Mouse (Mus musculus) CD4-positive helper T cell, adult 2 months (primary cell): ENCODE results near the gene Hes6.

ENCODE experiments used
- DNase-seq: peaks from one replicate; pipeline ENCODE4 v3.0.0-alpha.2; 2012; ENCODE audit warnings: low read depth, missing footprints, low spot score

Gene Hes6

DNA sequence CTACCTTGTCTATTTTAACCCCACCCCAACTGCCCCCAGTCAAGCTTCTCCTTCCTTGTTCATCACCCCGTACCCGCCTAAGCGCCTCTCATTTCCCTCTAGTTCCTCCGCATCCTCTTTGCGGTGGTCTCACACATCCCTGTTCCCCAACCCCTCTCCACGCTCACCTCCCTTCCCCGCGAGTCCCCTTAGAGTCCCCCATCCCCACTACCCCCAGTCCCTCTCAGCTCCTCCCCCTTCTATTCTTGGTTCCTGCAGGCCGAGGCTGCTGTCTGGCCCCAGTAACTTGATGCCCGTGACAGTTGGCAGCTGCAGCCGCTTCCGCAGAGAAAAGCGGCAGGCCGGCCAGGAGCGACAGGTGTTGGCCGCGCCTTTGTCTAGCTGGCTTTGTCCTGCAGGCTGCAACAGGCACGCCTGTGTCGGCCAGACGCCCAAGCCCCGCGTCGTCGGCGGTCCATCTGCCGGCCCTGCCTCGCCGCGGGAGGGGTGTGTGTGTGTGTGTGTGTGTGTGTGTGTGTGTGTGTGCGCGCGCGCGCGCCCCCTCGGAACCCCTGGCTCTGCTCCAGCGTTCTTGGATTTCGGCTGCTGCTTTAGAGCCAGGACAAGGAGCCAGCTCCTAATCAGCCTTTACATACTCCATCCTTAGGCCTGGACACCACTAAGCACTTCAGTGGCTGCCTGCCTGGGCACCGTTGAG is at the start of gene Hes6:
Hes6 (minus strand) TSS at position 141 of the 697 bp plus-strand sequence.
- peak; percentile 52 for DNase-seq

DNA sequence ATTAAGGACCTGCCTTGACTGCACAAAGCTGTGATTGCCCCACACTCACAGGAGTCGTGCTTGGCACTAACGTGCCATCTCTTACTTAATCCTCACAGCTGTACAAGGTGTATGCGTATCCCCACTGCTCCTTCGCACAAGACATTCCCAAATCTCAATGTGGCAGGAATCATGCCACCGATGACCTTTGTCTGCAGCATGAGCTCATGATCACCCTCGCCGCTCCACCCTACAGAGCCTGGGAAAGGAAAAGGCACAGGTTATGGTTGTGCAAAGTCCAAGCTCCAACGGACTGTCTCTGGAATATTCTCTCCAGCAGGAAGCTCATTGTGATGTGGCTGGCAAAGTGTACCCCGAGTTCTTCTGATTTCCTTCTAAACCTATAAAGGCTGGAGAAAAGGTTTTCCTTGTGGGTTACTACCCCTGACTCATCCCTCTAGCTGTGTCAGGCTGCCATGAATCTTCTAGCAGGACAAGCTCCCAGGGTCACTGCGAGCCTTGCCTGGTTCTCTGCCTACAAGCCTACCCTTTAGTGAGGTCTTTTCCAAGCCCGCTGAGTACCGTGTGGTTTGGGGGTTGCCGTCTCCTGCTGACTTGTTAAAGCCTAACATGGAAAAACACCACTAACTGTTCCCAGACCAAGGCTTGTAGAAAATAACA is 49.6 kb upstream of the Hes6 start:
- no peak for DNase-seq

DNA sequence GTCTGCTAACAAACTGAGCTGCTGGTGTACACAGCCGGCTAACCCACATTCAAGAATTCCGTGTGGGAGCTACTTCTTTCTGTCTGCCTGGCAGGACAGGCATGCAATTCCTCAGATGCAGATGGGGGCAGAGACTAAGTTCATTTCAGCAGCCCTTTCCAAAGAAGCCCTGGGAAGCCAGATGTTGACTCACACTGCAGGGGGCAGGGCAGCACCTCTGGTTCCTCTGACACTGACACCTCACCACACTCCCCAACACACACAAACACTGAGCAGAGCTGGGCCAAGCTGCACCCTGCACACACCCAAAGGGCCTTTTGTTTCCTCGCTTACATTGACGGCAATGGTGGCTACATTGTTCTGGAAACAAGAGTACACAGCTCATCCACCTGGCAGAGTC is 46.7 kb upstream of the Hes6 start:
- DNase-seq, result no peak

DNA sequence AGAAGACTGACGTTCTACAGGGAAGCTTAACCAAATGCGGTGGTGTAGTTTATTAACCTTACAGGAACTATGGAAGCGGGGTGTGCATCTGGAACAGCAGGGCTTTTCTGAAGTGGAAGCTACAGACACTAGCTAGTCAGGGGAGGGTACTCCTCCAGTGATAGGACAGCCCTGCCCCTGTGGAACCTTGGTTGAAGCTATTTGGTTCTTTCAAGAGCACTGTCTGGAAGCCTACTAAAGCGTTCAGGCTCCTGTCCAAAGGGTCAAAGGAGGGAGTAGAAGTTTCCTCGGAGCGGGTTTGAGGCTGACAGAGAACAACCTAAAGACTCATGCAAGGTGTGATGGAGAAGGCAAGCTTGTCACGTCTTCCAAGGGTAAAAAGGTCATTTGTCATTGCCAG is 46.2 kb upstream of the Hes6 start:
- DNase-seq, result no peak

DNA sequence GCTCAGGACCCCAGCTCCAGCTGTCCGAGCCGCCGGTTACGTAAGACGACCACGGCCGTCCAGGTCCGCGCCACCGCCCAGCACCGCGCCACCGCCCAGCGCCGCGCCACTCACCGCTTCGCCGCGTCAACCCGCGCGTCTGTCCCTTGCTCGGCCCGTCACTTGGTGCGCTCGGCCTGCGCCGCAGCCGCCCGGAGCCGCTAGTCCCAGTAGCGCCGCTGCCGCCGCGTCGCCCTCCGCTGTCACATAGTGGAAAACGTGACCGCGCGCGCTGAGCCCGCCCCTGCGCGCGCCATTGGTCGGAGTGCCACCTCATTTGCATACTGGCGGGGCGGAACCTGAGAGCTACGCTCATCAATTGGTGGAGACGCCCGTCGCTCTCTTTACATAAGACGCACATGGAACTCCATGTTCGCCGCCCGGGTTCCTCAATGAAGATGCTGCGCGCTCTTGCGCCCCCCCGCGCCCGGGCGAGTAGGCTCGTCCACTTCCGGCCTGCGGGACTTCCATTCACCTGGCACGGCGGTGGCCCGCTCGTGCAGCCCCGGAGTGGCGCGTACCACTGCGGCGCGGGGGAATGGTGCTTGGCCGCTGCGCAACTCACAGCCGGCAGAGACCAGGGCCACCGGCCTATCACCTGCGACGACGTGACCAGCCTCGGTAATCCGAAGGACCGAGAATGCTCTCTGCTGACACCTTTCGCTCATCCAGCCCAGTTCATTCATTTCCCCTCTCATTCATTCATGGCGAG is 45.4 kb upstream of the Hes6 start, which contains the start of gene Per2:
Per2 (minus strand) TSS at position 266 of the 751 bp plus-strand sequence.
- peak; percentile 100 for DNase-seq

DNA sequence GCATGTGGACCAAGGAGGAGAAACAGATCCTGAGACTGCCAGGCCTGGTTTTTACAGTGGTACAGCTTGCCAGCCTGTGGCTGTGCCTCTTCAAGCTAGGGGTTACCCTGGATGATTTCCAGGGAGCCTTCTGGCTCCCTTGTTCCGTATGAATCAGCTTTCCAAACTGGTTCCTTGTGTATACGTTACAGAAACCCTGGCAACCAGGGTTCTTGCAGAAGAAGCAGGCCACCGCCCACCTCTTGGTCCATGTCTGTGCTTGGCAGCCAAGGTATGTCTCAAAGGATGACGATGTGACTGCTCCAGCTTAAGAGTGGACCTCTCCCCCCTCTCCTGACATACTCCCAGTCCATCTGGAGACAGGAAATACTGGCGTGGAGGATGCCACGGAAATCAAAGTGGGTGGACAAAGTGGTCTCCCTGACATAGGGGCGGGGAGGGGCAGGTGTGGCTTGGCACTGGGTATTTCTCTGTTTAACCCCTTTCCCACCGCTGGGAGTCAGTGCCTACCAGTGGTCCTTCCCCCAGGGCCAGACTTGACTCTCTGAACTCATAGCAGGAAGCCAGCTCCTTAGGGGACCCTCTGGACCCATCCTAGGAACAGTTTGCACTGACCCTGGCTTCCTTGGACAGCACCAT is 44.5 kb upstream of the Hes6 start:
- peak; percentile 20 for DNase-seq

DNA sequence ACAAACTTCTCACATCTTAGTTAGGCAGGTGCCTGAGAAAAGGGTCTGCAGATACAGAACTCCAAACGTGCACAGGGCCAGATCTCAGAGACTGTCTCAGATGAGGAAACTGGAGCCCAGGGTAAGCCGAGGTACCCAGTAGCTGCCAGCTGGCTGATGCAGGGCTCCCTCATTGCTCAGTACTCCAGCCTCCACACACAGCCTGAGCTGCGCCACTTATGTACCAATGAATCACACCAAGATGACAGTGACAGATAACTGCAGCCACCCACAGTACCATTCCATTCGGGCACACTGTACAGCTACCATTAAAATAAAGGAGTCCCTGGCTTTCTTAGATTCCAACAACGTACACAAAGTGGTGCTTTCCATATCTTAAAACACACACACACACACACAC is 43.9 kb upstream of the Hes6 start:
- DNase-seq, result no peak

DNA sequence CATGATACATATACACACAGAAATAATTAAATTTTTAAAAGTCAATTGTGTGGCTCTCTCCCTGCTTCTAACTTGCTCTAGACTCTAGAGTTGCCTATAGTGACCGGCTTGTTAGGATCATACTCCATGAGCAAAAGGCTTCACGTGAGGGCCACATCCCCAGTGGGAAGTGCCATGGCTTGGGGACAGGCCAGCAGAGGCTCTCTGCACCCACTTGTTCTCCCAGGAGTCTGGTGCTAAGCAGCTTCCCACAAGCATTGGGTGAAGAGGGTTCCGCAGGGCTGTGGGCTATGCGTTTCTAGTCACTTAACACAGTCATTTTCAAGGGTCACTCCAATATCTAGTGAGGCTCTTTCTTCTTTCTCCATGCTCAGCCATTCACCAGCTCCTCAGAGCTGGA is 43.3 kb upstream of the Hes6 start:
- no peak for DNase-seq

DNA sequence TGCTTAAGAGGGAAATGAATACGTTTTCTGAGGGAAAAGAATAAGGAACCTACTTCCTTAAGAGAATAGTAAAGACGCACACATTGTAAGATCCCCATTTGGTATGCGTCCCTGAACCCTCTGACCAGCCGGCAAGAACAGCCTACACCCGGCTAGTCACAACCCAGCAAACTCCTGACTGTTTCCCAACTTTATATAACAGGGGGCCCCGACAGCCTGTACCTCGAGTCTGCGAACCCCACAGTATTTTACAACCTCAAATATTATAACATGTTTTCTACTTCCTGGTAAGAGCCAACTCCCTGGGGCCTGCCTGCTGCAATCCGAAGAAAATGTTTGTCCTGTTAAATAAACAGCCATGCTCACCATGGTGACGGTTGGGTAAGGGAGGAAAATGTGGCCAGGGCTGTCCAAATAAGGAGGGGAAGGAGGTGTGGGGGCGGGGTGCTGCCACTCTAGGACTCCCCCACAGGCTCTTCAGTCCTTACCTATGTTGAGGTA is 42.5 kb upstream of the Hes6 start:
- DNase-seq, result peak; percentile 25

DNA sequence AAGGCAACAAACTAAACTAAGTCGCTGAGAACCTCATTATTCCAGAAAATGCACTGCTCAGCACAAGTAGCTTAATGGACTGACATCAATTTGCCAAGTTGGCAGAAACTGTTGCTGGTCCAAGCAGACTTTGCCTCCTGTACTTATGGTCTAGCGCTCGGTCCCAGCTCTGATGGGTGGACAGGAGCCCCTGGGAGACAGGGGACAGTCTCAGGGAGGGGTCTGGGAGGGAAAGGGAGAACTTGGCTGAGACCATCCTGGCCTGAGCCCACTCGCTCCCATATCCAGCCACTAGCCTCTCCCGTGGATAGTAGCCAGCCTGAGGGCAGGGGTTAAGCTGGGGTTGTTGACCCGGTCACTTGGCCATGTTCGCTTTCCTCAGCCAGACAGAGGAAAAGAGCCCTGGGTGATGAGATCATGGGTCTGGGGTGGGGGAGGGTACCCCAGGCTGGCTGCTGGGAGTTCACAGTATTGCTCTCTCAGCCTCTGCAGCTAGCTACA is 41.9 kb upstream of the Hes6 start:
- no peak for DNase-seq

DNA sequence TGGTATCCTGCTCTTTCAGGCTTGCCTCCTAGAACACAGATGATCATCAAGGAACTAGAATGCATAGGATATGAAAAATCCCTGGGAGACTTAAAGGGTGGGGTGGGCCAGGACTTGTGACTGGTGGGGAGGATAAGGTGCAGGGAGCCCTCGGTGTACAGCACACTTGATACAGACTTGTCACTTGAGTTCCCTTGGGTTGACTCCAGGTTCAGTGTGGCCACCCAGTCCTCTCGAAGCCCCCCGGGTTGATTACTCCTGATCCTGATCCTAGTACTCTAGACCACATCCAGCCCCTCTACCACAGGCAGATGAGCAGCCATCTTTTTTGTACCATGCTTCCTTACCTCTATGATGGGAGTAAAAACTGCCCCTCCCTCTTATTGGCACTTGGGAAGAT is 41.1 kb upstream of the Hes6 start:
- no peak for DNase-seq

DNA sequence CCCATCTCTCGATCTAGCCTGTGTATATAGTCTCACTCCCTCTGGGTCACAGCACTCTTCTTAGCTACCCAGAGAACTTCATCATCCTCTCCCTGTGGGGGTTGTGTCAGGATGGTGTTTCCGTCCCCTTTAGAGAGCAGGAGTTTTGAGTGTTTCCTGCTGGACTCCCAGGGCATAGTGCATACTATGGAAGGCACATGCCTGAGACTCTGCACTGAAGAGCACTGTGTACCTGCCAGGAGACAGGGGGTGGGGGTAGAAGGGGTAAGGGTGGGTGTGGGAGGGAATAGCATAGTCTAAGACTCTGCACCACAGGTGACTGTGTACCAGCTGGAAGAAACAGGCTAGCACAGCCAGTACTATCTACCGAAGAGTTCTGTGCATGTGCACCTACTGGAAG is 40.5 kb upstream of the Hes6 start:
- no peak for DNase-seq

DNA sequence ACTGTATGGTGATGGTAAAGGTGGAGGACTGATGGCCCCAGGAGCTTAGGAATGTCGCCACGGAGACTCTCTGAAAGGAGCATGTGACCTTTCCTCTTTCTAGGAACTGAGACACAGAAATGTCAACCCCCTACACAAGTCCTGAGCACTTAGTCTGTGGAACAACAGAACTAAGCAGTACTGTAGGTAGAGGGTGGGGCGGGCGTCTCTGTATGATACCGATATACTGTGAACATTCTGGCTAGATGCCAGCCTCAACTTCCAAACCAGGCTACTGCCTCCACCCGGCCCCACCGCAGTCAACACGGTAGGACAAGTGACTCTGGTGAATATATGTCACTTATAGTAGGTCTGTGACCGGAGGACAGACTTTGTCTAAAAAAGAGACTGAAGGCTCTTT is 40.1 kb upstream of the Hes6 start:
- DNase-seq, result no peak

DNA sequence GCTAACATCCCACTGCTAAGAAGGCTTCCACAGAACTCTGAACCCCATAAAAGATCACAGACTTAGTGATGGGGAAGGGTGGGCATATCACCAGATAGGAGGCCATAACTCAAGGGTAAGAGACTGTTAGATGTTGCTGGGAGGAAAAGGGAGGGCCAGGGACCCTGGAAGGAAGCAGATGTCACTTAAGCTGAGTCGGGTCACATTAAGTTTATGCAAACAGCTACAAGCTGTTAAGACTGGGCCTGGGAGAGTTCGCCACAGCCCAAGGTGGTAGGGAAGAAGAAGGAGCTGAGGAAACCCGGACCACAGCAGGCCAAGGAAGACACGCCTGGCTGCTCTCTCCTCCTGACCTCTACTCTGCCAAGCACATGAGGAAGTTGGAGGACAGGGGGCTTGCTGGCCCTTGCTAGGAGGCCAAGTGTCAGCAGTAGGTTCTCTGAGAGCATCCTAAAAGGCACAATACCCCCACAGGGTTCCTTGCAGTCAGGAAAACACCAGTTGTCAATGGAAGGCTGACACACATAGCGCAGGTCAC is 37.8 kb upstream of the Hes6 start:
- no peak for DNase-seq

DNA sequence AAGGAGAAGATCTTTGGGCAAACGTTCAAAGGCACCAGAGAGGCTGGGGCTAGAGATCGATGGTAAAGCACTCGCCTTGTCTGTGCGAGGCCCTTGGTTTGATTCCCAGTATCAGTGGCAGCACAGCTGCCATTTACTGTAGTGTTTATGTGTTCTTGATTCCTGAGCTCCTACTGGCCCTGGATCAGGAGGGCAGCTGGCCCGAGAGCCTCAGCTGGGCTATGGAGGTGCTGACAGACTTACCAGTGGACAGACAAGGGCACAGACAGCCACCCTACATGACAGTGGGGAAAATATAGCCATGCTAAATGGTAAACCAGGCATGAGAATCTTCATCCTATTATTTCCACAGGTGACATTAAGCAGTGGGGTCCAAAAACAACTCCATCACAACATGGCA is 37.0 kb upstream of the Hes6 start:
- no peak for DNase-seq

DNA sequence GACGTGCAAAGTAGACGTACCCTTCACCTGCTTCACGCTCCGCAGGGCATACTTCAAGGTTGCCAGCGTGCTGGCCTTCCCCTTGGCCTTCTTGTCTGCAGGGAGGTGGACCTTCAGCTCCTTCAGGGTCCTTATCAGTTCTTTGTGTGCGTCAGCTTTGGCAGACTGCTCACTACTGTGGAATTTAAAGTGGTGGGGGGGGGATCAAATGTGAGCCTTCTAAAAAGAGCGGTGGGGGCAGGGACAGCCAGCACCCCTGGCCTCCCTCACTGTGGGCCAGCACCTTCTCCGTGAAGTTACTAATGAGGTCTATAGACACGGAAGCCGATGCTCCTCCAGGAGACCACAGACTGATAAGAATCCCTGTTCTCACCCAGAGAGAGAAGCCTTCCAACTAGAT is 34.9 kb upstream of the Hes6 start:
- no peak for DNase-seq

DNA sequence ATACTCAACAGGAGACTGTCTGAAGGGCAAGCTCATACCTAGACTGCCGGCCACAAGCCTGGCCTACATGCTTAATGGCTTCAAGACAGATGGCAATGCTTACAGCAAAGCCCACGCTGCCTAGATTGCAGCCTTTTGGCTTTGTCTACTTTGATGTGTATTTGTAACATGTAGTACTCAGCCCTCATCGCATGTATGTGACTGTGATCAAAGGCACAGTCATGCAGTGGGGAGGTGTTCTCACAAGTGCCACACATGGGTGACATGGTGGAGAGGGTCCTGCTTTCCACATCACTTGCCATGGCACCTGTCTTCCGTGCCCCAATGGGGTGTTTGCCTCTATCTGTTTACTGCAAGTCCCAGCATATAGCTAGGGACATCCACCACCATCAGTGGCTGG is 32.7 kb upstream of the Hes6 start:
- DNase-seq, result no peak

DNA sequence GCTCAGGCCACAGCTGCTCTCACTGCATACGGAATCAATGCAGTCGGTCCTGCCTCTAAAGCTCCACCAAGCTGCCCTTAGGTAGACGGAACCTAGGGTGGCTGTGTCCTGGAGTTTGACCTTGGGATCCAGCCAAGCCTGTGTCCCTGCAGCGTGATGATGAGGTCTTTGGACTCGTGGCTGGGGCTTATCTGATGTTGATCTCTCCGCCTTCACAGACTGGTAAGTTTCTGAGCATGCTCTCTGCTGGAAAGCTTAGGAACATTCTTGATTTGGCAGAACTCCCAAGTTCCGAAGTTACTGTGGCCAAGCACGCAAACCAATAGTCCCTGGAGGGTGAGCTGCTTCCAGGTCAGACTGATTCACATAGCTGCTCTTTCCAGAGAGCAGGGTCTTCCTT is 32.2 kb upstream of the Hes6 start:
- no peak for DNase-seq

DNA sequence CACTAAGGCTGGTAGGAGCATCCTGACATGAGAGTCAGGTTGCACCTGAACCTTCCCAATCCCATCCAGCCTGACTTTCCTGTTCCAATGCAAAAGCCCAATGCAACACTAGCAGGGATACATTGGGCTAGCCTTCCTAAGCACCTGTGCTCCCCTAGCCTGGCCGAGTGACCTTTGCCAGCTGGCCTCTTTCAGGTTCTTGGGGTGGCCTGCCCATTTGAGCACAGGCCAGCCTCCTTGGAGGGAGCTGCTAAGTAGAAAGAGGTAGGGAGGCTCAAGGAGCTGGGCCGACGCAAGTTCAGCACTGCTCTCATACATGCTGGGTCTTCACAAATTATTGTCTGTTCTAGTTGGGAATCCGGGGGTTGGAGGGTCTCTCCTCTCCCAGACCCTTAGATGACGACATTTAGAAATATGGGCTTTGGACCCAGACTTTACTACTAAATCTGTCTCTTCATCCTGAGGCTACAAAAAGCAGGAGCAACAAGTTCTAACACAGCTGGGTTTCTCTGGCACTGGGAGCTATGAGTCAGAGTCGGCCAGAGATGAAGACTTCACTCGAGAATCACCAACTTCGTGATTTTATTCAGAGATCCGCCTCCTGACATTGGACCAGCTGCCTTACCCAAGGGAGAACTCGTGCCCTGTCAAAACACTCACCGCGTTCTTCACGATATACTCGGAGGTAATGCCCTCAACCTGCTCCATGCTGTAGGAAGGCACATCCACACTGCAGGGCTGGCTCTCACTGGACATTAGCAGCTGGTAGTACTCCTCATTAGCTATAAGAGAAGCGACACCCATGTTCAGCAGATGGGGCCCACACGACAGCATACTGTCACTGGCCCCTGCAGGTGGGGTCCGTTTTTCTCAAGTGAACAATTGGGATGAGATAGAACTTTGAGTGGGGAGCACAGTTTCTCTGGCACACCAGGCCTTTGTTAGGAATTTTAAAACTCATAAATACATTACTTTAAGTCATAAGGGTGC is 31.3 kb upstream of the Hes6 start:
- no peak for DNase-seq

DNA sequence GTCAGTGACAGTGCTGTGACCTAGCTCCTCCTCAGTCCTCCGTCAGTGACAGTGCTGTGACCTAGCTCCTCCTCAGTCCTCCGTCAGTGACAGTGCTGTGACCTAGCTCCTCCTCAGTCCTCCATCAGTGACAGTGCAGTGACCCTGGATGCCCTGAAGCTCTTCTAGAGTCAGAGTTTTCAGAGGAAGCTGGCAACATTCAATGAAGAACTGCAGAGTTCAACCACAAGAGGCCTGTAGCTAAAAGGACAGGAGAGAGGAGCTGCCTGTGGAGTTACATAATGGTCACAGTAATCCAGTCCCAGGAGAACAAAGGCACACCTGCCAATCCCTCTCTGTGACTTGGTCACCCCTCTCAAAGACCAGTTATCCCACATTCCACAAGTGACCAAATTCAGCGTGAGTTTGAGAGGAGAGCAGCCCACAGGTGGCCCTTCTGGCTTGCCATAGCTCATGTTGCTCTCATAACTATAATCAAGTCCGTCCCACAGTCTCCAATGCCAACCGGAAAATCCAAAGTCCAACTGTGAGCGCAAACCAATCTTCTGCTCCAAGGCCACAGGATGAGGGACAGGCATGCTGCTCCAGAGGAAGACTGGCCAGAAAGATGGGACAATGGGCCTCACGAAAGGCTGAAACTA is 28.6 kb upstream of the Hes6 start:
- DNase-seq, result no peak
